Mouse (Mus musculus): ENCODE measurements around the gene Cyb561d2. TPM values are rescaled to one million over a fixed set of nuclear protein-coding genes. Genes with fewer than 3 reads are reported as not detected.

The Cyb561d2 gene
- total RNA-seq, 2 experiments from 2014 or later: 20.7 to 24.9 TPM

DNA sequence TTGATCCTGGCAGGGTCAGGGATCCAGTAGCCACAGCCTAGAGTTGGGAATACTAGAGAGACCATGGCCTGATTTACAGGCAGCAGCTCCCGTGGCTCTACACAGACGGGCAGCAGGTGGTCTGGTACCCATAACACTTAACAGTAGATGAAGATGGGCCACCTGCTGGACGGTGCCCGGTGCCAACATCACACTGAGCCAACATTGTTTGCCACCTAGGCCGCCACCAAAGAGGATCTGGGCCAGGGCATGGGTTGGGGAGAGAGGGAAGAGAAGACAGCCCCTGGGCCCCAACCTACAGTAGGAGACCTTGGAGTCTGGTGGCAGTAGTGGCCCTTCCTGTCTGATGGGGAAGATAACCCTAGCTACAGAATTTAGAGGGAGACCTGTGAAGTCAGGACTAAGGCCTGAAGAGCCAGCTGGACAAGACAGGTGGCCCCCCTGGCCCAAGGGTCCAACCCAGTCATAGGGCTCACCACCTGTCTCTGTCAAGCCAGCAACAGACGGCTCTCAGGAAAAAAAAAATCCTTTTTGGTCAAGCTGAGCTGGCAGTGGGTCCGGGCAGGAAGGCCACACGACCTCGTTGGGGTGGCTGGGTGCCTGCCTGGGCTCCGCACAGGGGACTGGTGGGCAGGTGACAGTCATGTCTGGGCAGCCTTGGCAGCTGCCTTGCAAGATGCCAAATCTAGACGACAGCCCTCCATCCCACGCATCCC, 39.7 kb downstream of the Cyb561d2 start:
- intact Hi-C loops (cut with DNase I): no loop called here
- DNase-seq (ENCODE audit: low spot score in 2 of 2): no peak

GRCm38 (mm10) chr9:107500708-107501286, 41.2 kb downstream of the Cyb561d2 start:
- DNase-seq (ENCODE audit: low spot score in 2 of 2): no peak
- intact Hi-C loops (cut with DNase I): no loop called here

DNA sequence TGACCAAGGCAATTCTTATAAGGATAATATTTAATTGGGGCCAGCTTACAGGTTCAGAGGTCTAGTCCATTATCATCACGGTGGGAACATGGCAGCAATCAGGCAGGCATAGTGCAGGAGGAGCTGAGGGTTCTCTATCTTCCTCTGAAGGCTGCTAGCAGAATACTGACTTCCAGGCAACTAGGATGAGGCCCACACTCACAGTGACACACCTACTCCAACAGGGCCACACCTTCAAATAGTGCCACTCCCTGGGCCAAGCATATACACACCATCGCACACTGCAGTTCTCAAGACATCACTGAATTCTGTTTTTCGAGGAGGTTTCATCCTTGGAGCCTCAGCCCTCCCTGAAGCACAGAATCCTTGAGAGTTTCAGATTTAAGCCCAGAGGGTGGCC, 45.6 kb downstream of the Cyb561d2 start:
- DNase-seq (ENCODE audit: low spot score in 2 of 2): no peak
- intact Hi-C loops (cut with DNase I): no loop called here

DNA sequence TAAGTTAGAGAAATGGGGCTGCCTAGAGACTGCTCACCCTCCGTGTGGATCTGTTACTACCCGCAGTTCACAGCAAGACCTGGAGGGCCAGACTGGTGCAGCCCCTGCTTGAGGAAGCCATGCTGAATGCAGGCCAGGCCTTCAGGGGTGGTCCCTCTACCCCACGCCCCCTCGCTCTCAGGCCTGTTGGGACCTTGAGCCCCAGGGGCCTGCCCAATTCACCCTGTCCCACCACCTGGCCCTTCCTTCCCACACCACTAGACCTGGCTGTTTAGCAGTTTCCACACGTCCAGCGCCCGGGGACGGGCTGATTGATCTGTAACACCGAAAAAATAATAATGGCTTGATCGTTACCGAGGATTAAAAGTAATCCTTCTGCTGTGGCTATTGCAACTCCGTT, 47.8 kb downstream of the Cyb561d2 start:
- intact Hi-C loops (cut with DNase I): no loop called here
- no peak for DNase-seq (ENCODE audit: low spot score in 2 of 2)

DNA sequence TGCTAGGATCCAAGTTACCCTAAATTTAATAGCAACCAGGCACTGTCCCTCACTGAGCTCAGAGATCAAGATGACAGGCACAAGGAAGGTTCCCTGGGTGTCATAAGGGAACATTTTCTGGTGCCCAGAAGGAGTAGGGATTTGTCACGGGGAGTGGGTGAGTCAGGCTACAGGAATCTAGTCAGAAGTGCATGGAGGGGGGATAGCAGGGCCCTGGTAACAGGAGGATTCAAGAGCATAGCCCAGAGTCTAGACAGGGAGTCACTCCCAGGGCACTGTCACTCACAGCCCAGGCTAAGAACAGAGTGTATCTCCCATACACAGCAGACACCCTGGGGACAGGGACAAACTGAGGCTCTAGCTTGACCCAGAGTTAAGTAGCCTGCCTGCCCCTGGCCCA, 48.5 kb downstream of the Cyb561d2 start:
- intact Hi-C loops (cut with DNase I): no loop called here
- DNase-seq (ENCODE audit: low spot score in 2 of 2): no peak

- DNase-seq (ENCODE audit: low spot score in 2 of 2): no peak
- intact Hi-C loops (cut with DNase I): no loop called here
Measured at GRCm38 (mm10) chr9:107490625-107491024, 51.4 kb downstream of the Cyb561d2 start.

DNA sequence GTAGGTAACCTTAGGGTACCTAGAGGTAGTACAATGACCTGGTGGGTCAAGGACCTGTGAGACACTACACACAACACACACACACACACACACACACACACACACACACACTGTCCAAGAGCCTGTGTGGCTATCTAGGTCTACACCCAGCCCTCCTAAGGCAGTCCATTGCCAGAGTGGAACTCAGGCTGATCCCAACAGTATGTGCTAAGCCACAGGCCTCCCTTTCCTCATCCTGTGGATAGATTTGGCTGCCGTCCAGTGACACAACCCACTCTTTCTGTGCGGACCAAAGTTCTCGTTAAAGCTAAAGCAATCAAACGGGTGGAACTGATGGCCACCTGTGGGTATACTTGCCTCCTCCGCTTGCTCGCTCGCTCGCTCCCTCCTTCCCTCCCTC, 51.8 kb downstream of the Cyb561d2 start:
- no peak for DNase-seq (ENCODE audit: low spot score in 2 of 2)
- intact Hi-C loops (cut with DNase I): no loop called here

Other genes with a start within 250 kb of the Cyb561d2 start
- 10 to 100 TPM in 1 of 2 experiments, 1 to 10 TPM in 1; 6.7 to 11.1 TPM for gene Cish, start 246.2 kb downstream of the Cyb561d2 start, total RNA-seq (2021)
- gene Hemk1, start 203.8 kb downstream of the Cyb561d2 start, total RNA-seq (2021): 10 to 100 TPM; 16.5 to 16.6 TPM
- 1 to 10 TPM; 2.4 to 3.4 TPM for gene 6430571L13Rik, start 201.6 kb downstream of the Cyb561d2 start, total RNA-seq (2021)
- 10 to 100 TPM; 28.1 to 34.6 TPM for gene Cacna2d2, start 142.6 kb downstream of the Cyb561d2 start, total RNA-seq (2021)
- gene Tmem115, start 8.2 kb downstream of the Cyb561d2 start, total RNA-seq (2021): 10 to 100 TPM; 33.0 to 35.3 TPM
- 10 to 100 TPM; 38.4 to 39.2 TPM for gene Nprl2, start within 50 bp of the Cyb561d2 start, total RNA-seq (2021)
- gene Zmynd10, start 5.1 kb upstream of the Cyb561d2 start, total RNA-seq (2021): 1 to 10 TPM; 2.3 to 3.1 TPM
- gene Rassf1, start 9.4 kb upstream of the Cyb561d2 start, total RNA-seq (2021): 10 to 100 TPM; 14.0 to 14.6 TPM
- 10 to 100 TPM; 77.2 to 79.0 TPM for gene Tusc2, start 21.1 kb upstream of the Cyb561d2 start, total RNA-seq (2021)
- gene Hyal2, start 25.8 kb upstream of the Cyb561d2 start, total RNA-seq (2021): 10 to 100 TPM; 13.0 to 16.2 TPM
- 1 to 10 TPM; 4.9 to 6.3 TPM for gene Hyal1, start 34.7 kb upstream of the Cyb561d2 start, total RNA-seq (2021)
- gene Naa80, start 36.7 kb upstream of the Cyb561d2 start, total RNA-seq (2021): 1 to 10 TPM; 8.7 TPM
- 1 to 10 TPM in 1 of 2 experiments, under 1 TPM in 1; 0.78 to 1.4 TPM for gene Hyal3, start 38.6 kb upstream of the Cyb561d2 start, total RNA-seq (2021)
- gene Ifrd2, start 45.4 kb upstream of the Cyb561d2 start, total RNA-seq (2021): 1 to 10 TPM; 8.9 to 9.7 TPM
- gene Sema3b, start 67.0 kb upstream of the Cyb561d2 start, total RNA-seq (2021): 1 to 10 TPM; 3.2 to 3.8 TPM
- 100 to 1,000 TPM; 205 to 220 TPM for gene Gnai2, start 93.2 kb upstream of the Cyb561d2 start, total RNA-seq (2021)
- gene Slc38a3, start 127.3 kb upstream of the Cyb561d2 start, total RNA-seq (2021): 10 to 100 TPM; 79.5 to 87.1 TPM
- under 1 TPM; 0.42 to 0.66 TPM for gene Gnat1, start 137.5 kb upstream of the Cyb561d2 start, total RNA-seq (2021)
- 10 to 100 TPM; 11.7 to 16.2 TPM for gene Sema3f, start 168.3 kb upstream of the Cyb561d2 start, total RNA-seq (2021)
- 100 to 1,000 TPM; 147 to 166 TPM for gene Rbm5, start 228.8 kb upstream of the Cyb561d2 start, total RNA-seq (2021)

Data from left cerebral cortex, postnatal 14 days (tissue).